Mouse (Mus musculus) layer of hippocampus, adult 8-10 months (tissue): ENCODE data around the gene Reep6. TPM values are rescaled to one million over a fixed set of nuclear protein-coding genes. Genes with fewer than 3 reads are reported as not detected.

Source experiments
- DNase-seq, 2 experiments: peaks; one replicate each; pipeline ENCODE4 v3.0.0; 2022; ENCODE audit warnings: low spot score in 2 of 2
- microRNA-seq, 2 experiments: library from miRNA; unstranded; fragments of <30 nt; microRNA quantifications; one replicate each; pipeline ENCODE4 v1.2.0; 2022
- total RNA-seq, 4 experiments: library from RNA; stranded (reverse); gene quantifications; 2 replicates each; pipeline ENCODE4 v1.2.4; 2022

Gene Reep6
- total RNA-seq, 4 experiments from 2014 or later = 9.2 to 12.3 (median 10.2) TPM

DNA sequence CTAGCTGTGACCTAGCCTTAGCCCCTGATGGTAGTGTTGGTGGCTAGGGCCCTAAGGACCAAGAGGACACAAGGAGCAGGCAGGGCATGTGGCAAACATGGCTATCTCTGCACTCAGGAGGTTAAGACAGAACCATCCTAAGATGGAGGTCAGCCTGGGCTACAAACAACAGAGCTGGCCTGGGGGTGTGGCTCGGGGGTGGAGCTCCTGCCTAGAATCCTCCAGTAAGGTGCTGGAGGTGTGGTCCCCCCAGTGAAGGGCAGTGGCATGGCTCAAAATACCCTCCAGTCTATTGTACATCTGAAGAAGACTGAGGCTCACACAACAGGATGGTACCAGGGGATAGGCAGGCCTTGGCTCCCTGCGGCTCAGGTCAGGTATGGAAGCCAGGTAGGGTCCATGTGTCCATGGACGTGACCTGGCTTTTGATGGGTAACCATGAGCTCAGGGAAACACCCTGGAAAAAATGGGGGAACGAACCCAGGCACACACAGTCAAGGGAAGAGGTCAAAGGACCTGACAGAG, 54.4 kb downstream of the Reep6 start:
- no peak for DNase-seq

DNA sequence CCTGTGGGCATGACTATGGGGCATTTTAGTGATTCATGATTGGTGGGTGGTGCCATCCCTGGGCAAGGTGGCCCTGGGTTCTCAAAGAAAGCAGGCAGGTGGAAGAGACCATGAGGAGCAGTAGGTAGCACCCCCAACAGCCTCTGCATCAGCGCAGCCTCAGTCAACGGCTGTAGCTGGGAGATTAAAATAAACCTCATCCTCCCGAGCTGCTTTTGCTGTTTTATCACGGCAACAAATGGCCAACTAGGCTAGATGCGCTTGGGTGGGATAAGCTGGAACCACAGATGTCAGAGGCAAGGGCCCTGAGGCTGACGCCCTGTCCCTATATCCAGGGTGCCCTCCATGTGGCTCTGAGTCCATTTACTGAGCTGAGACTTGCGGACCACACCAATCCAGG, 55.0 kb downstream of the Reep6 start:
- DNase-seq = no peak

DNA sequence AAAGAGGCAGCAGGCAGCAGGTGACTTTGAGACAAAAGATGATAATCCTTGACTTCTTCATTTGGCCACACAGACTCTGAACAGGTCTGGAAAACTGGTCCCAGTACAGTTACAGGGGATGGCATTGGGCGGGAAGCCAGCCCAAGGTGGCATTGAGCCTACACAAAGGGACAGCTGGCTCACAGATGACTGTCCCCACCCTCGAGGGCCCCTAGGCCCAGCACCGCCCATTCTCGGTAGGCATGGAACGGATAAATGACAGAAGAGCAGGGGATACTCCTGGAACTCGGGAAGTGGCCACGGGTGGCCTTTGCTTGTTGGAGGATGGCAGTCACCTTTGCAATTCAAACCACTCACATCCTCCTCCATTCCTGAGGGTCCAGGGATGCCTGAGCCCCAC, 55.6 kb downstream of the Reep6 start:
- DNase-seq = no peak

Small RNA genes lying within 50 kb of the gene (microRNA-seq; reads per million reads assigned to microRNA genes)
- 0.32 to 0.51 reads per million in 2 experiments for gene Gm22721

Other genes starting within 250 kb of the Reep6 start
- gene Sbno2, start 224.4 kb upstream of the Reep6 start, total RNA-seq = 10 to 100 TPM; 19.9 to 52.8 (median 29.8) TPM
- 100 to 1,000 TPM in 1 of 4 experiments, 10 to 100 TPM in 3; 94.2 to 111 (median 96.5) TPM for gene Stk11, start 214.2 kb upstream of the Reep6 start, total RNA-seq
- 100 to 1,000 TPM; 315 to 328 (median 323) TPM for gene Atp5d, start 191.3 kb upstream of the Reep6 start, total RNA-seq
- gene Cbarp, start 189.1 kb upstream of the Reep6 start, total RNA-seq = 100 to 1,000 TPM; 295 to 345 (median 308) TPM
- gene Midn, start 181.7 kb upstream of the Reep6 start, total RNA-seq = 10 to 100 TPM; 47.2 to 63.6 (median 58.0) TPM
- 100 to 1,000 TPM in 2 of 4 experiments, 10 to 100 TPM in 2; 75.7 to 148 (median 96.4) TPM for gene Cirbp, start 164.0 kb upstream of the Reep6 start, total RNA-seq
- gene 1600002K03Rik, start 157.0 kb upstream of the Reep6 start, total RNA-seq = 1 to 10 TPM; 1.8 to 9.0 (median 6.2) TPM
- 1 to 10 TPM; 7.4 to 8.3 (median 7.9) TPM for gene Efna2, start 150.5 kb upstream of the Reep6 start, total RNA-seq
- gene Mum1, start 103.5 kb upstream of the Reep6 start, total RNA-seq = 10 to 100 TPM; 44.5 to 51.5 (median 45.6) TPM
- 100 to 1,000 TPM; 190 to 206 (median 201) TPM for gene Ndufs7, start 80.8 kb upstream of the Reep6 start, total RNA-seq
- 10 to 100 TPM; 22.4 to 34.7 (median 27.9) TPM for gene Gamt, start 68.9 kb upstream of the Reep6 start, total RNA-seq
- gene Dazap1, start 68.5 kb upstream of the Reep6 start, total RNA-seq = 10 to 100 TPM; 84.8 to 98.3 (median 91.6) TPM
- gene Rps15, start 37.5 kb upstream of the Reep6 start, total RNA-seq = 1,000 to 10,000 TPM in 1 of 4 experiments, 100 to 1,000 TPM in 3; 755 to 1,005 (median 888) TPM
- 100 to 1,000 TPM in 3 of 4 experiments, 10 to 100 TPM in 1; 90.4 to 113 (median 110) TPM for gene Apc2, start 34.0 kb upstream of the Reep6 start, total RNA-seq
- 10 to 100 TPM; 20.4 to 27.1 (median 23.3) TPM for gene 2310011J03Rik, start 9.4 kb upstream of the Reep6 start, total RNA-seq
- 1 to 10 TPM; 3.3 to 6.4 (median 4.1) TPM for gene Pcsk4, start 455 bp upstream of the Reep6 start, total RNA-seq
- gene Adamtsl5, start 18.5 kb downstream of the Reep6 start, total RNA-seq = 1 to 10 TPM; 5.8 to 7.4 (median 6.7) TPM
- 10 to 100 TPM; 18.0 to 36.4 (median 30.4) TPM for gene Plk5, start 26.5 kb downstream of the Reep6 start, total RNA-seq
- 10 to 100 TPM; 17.0 to 19.6 (median 18.3) TPM for gene Mex3d, start 57.7 kb downstream of the Reep6 start, total RNA-seq
- gene Mbd3, start 69.6 kb downstream of the Reep6 start, total RNA-seq = 100 to 1,000 TPM; 149 to 154 (median 150) TPM
- 100 to 1,000 TPM; 320 to 446 (median 390) TPM for gene Uqcr11, start 76.9 kb downstream of the Reep6 start, total RNA-seq
- gene Tcf3, start 103.7 kb downstream of the Reep6 start, total RNA-seq = 10 to 100 TPM; 29.5 to 33.9 (median 32.2) TPM
- under 1 TPM in 1 of 4 experiments, not detected in 3; 0.06 TPM for gene Onecut3, start 164.9 kb downstream of the Reep6 start, total RNA-seq
- 1 to 10 TPM in 1 of 4 experiments, under 1 TPM in 3; 0.11 to 1.2 (median 0.17) TPM for gene Atp8b3, start 209.2 kb downstream of the Reep6 start, total RNA-seq
- 10 to 100 TPM; 45.3 to 53.2 (median 49.5) TPM for gene Rexo1, start 231.6 kb downstream of the Reep6 start, total RNA-seq
- 10 to 100 TPM; 47.5 to 51.9 (median 49.3) TPM for gene Klf16, start 247.4 kb downstream of the Reep6 start, total RNA-seq